Mouse (Mus musculus) ovary, adult 18-20 months (tissue): ENCODE results near the gene B4galnt4.
A peak's percentile ranks its signal among the peaks of the same experiment; 100 is the strongest.
"Not testable (repeated sequence)": the region's sequence is repeated elsewhere in the genome, so short reads cannot be mapped to it uniquely, and the experiment has no call there.

Experiments used
- DNase-seq: peaks from one replicate; pipeline ENCODE4 v3.0.0; 2022; ENCODE audit warnings: low spot score, mixed read lengths

The B4galnt4 gene

GRCm38 (mm10) chr7:141060426-141061242, at the start of gene B4galnt4:
Gene B4galnt4 (plus strand): TSS chr7:141061104.
- DNase-seq = peak; percentile 48

- DNase-seq = no peak
Observed at GRCm38 (mm10) chr7:141011238-141011770, 49.6 kb upstream of the B4galnt4 start.

- DNase-seq = no peak
Observed at GRCm38 (mm10) chr7:141016707-141017697, 43.9 kb upstream of the B4galnt4 start.

- not testable (repeated sequence) for DNase-seq
Observed at GRCm38 (mm10) chr7:141017824-141018223, 43.1 kb upstream of the B4galnt4 start, which contains the start of gene Ifitm6. Gene Ifitm6 (minus strand): TSS chr7:141017924.

- DNase-seq = no peak
Observed at GRCm38 (mm10) chr7:141019028-141019427, 41.9 kb upstream of the B4galnt4 start.

- no peak for DNase-seq
Observed at GRCm38 (mm10) chr7:141021489-141022449, 39.1 kb upstream of the B4galnt4 start.

GRCm38 (mm10) chr7:141024865-141025838, 35.8 kb upstream of the B4galnt4 start:
- DNase-seq = no peak

- no peak for DNase-seq
Observed at GRCm38 (mm10) chr7:141026097-141026739, 34.7 kb upstream of the B4galnt4 start.

- DNase-seq = no peak
Observed at GRCm38 (mm10) chr7:141026740-141027098, 34.2 kb upstream of the B4galnt4 start.

- no peak for DNase-seq
Observed at GRCm38 (mm10) chr7:141028831-141029230, 32.1 kb upstream of the B4galnt4 start, which contains the start of gene Gm17387. Gene Gm17387 (plus strand): TSS chr7:141029131.

- DNase-seq = no peak
Observed at GRCm38 (mm10) chr7:141030390-141030789, 30.5 kb upstream of the B4galnt4 start.

GRCm38 (mm10) chr7:141032458-141033167, 28.3 kb upstream of the B4galnt4 start:
- DNase-seq = no peak

- DNase-seq = not testable (repeated sequence)
Observed at GRCm38 (mm10) chr7:141036624-141037023, 24.3 kb upstream of the B4galnt4 start.

GRCm38 (mm10) chr7:141038090-141039032, 22.5 kb upstream of the B4galnt4 start:
- no peak for DNase-seq

GRCm38 (mm10) chr7:141039386-141040107, 21.4 kb upstream of the B4galnt4 start:
- no peak for DNase-seq

- DNase-seq = no peak
Observed at GRCm38 (mm10) chr7:141040867-141041606, 19.9 kb upstream of the B4galnt4 start.
